Mouse (Mus musculus): ENCODE measurements around the gene Kcnh1. TPM values are rescaled to one million over a fixed set of nuclear protein-coding genes. Genes with fewer than 3 reads are reported as not detected.

The Kcnh1 gene
- polyA plus RNA-seq, 1 experiment from 2014 or later, result 0.56 TPM

- Histone ChIP-seq H3K9me3 (ENCODE audit: control insufficient read depth, low read length) (no peaks in the 10 kb centered on the region), H3K27ac (ENCODE audit: low read depth, low read length) (no peak overlapping the region), H3K4me2 (no peak overlapping the region), H3K4me3 (ENCODE audit: low read depth, low read length) (no peak overlapping the region), H3K27me3 (ENCODE audit: control insufficient read depth, insufficient read depth, low read length) (no peaks in the 10 kb centered on the region), H3K36me3 (ENCODE audit: control insufficient read depth, insufficient read depth, low read length) (no peaks in the 10 kb centered on the region), H3K4me1 (ENCODE audit: control insufficient read depth, insufficient read depth, low read length) (no peaks in the 10 kb centered on the region), H3K9ac (ENCODE audit: low read length) (no peak overlapping the region)
- ATAC-seq (ENCODE audit: low FRiP score) (no peak), DNase-seq (ENCODE audit: low spot score, missing footprints) (no peak)
- WGBS, result 80% methylated on average over 14 of the region's 14 CpGs
Measured at GRCm38 (mm10) chr1:192399667-192400490, 209.3 kb downstream of the Kcnh1 start.

DNA sequence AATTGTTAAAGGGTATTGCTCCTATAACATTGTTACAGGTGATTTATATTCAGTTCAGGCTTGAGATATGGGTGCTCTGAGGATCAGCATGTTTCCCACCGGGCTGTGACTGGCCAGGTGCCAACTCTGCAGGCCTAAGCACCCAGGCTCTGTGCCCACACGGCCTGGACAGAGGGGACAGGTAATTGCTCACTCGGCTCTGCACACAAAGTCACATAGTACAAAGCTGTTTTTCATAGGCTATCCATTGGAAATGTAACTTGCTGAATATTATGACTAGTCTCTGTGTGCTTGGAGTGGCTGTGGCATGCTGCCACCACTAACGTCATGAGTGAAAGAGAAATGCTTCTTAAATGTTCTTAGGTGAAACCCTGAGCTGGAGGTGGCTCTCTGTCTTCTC, 210.4 kb downstream of the Kcnh1 start:
- no peaks in the 10 kb centered on the region for H3K9me3 ChIP-seq (ENCODE audit: control insufficient read depth, low read length)
- 84% methylated on average over 4 of the region's 4 CpGs for WGBS
- H3K36me3 ChIP-seq (ENCODE audit: control insufficient read depth, insufficient read depth, low read length), result no peaks in the 10 kb centered on the region
- no peak for ATAC-seq (ENCODE audit: low FRiP score)
- no peaks in the 10 kb centered on the region for H3K4me1 ChIP-seq (ENCODE audit: control insufficient read depth, insufficient read depth, low read length)
- no peak overlapping the region for H3K27ac ChIP-seq (ENCODE audit: low read depth, low read length)
- DNase-seq (ENCODE audit: low spot score, missing footprints), result no peak
- H3K4me2 ChIP-seq, result no peak overlapping the region
- H3K4me3 ChIP-seq (ENCODE audit: low read depth, low read length), result no peak overlapping the region
- no peaks in the 10 kb centered on the region for H3K27me3 ChIP-seq (ENCODE audit: control insufficient read depth, insufficient read depth, low read length)
- H3K9ac ChIP-seq (ENCODE audit: low read length), result no peak overlapping the region

- no peak for DNase-seq (ENCODE audit: low spot score, missing footprints)
- no peak overlapping the region for H3K9ac ChIP-seq (ENCODE audit: low read length)
- H3K36me3 ChIP-seq (ENCODE audit: control insufficient read depth, insufficient read depth, low read length), result no peaks in the 10 kb centered on the region
- H3K4me3 ChIP-seq (ENCODE audit: low read depth, low read length), result no peak overlapping the region
- no peaks in the 10 kb centered on the region for H3K27me3 ChIP-seq (ENCODE audit: control insufficient read depth, insufficient read depth, low read length)
- no peaks in the 10 kb centered on the region for H3K4me1 ChIP-seq (ENCODE audit: control insufficient read depth, insufficient read depth, low read length)
- H3K4me2 ChIP-seq, result no peak overlapping the region
- H3K27ac ChIP-seq (ENCODE audit: low read depth, low read length), result no peak overlapping the region
- WGBS, result 93% methylated on average over 8 of the region's 8 CpGs
- ATAC-seq (ENCODE audit: low FRiP score), result no peak
- no peaks in the 10 kb centered on the region for H3K9me3 ChIP-seq (ENCODE audit: control insufficient read depth, low read length)
Measured at GRCm38 (mm10) chr1:192402911-192403704, 212.5 kb downstream of the Kcnh1 start.

DNA sequence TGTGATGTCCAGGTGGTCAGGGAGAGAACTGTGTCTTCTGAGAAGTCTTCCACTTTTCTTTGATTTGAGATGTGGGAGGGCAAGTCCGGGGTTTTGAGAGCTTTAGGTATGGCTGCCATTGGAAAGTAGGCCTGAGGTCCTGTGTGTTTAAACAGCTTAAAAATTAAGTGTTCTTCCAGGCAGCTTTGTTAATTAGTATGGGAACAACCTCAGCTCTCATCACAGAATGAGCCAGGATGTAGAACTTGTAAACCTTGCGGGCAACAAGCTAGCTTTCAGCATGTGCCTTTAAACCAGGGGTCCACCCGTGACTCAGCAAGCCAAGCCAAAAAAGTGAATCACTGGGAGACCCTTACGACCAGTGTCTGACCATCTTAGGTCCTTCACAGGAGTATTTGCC, 214.6 kb downstream of the Kcnh1 start:
- Histone ChIP-seq H3K27ac (ENCODE audit: low read depth, low read length) (no peak overlapping the region), H3K4me3 (ENCODE audit: low read depth, low read length) (no peak overlapping the region), H3K9ac (ENCODE audit: low read length) (no peak overlapping the region), H3K27me3 (ENCODE audit: control insufficient read depth, insufficient read depth, low read length) (no peaks in the 10 kb centered on the region), H3K9me3 (ENCODE audit: control insufficient read depth, low read length) (no peaks in the 10 kb centered on the region), H3K36me3 (ENCODE audit: control insufficient read depth, insufficient read depth, low read length) (no peaks in the 10 kb centered on the region), H3K4me2 (no peak overlapping the region), H3K4me1 (ENCODE audit: control insufficient read depth, insufficient read depth, low read length) (no peaks in the 10 kb centered on the region)
- no peak for ATAC-seq (ENCODE audit: low FRiP score)
- no peak for DNase-seq (ENCODE audit: low spot score, missing footprints)
- 87% methylated on average over 4 of the region's 4 CpGs for WGBS

DNA sequence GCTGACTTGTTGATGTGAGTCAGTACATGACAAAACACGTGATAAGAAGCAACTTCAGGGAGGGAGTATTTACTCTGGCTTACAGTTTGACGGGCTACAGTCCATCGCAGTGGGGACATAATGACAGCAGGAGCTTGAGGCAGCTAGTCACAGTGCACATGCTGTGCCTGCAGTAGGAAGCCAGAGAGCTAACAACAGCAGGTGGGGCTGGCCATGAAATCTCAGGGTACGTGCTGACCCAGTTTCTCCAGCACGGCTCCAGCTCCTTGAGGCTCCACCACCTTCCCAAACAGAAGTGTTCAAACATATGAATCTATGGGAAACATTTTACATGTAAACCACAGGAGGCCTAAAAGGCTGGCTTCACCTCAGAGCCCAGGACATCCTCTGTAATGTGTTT, 216.0 kb downstream of the Kcnh1 start:
- ATAC-seq (ENCODE audit: low FRiP score), result no peak
- H3K4me3 ChIP-seq (ENCODE audit: low read depth, low read length), result no peak overlapping the region
- H3K4me2 ChIP-seq, result no peak overlapping the region
- H3K9ac ChIP-seq (ENCODE audit: low read length), result no peak overlapping the region
- WGBS, result 79% methylated on average over 5 of the region's 5 CpGs
- no peaks in the 10 kb centered on the region for H3K36me3 ChIP-seq (ENCODE audit: control insufficient read depth, insufficient read depth, low read length)
- DNase-seq (ENCODE audit: low spot score, missing footprints), result no peak
- H3K9me3 ChIP-seq (ENCODE audit: control insufficient read depth, low read length), result no peaks in the 10 kb centered on the region
- H3K27me3 ChIP-seq (ENCODE audit: control insufficient read depth, insufficient read depth, low read length), result no peaks in the 10 kb centered on the region
- no peak overlapping the region for H3K27ac ChIP-seq (ENCODE audit: low read depth, low read length)
- H3K4me1 ChIP-seq (ENCODE audit: control insufficient read depth, insufficient read depth, low read length), result no peaks in the 10 kb centered on the region

DNA sequence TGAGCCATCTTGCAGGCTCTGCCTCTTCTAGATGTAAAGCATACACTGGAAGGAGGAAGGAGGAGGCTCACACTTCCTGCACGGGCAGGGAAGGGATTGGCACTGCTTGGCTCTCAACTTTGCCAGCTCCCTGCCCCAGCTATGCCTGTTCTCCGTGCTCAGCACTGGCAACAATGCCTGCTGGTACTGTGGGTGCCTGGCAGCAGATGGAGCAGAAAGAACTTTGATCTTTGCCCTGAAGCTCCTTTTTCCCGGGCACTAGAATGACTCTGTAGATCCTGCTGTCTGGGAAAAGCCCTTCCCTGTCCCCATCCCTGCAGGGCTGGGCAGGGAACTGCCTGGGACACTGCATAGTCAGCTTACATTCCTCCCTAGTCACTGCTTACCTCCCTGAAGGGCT, 225.2 kb downstream of the Kcnh1 start:
- no peak for DNase-seq (ENCODE audit: low spot score, missing footprints)

GRCm38 (mm10) chr1:192416241-192416821, 225.8 kb downstream of the Kcnh1 start:
- Histone ChIP-seq H3K27ac (ENCODE audit: low read depth, low read length) (no peak overlapping the region), H3K27me3 (ENCODE audit: control insufficient read depth, insufficient read depth, low read length) (no peaks in the 10 kb centered on the region), H3K4me3 (ENCODE audit: low read depth, low read length) (no peak overlapping the region), H3K9ac (ENCODE audit: low read length) (no peak overlapping the region), H3K9me3 (ENCODE audit: control insufficient read depth, low read length) (no peaks in the 10 kb centered on the region), H3K4me1 (ENCODE audit: control insufficient read depth, insufficient read depth, low read length) (no peaks in the 10 kb centered on the region), H3K36me3 (ENCODE audit: control insufficient read depth, insufficient read depth, low read length) (no peaks in the 10 kb centered on the region), H3K4me2 (no peak overlapping the region)
- DNase-seq (ENCODE audit: low spot score, missing footprints) (peak; percentile 19), ATAC-seq (ENCODE audit: low FRiP score) (no peak)
- 78% methylated on average over 9 of the region's 9 CpGs for WGBS

More for the DNA sequence above, 225.2 kb downstream of the Kcnh1 start:
- H3K4me3 ChIP-seq (ENCODE audit: low read depth, low read length), result no peak overlapping the region
- no peak overlapping the region for H3K9ac ChIP-seq (ENCODE audit: low read length)
- H3K9me3 ChIP-seq (ENCODE audit: control insufficient read depth, low read length), result no peaks in the 10 kb centered on the region
- H3K27ac ChIP-seq (ENCODE audit: low read depth, low read length), result no peak overlapping the region
- H3K36me3 ChIP-seq (ENCODE audit: control insufficient read depth, insufficient read depth, low read length), result no peaks in the 10 kb centered on the region
- no peaks in the 10 kb centered on the region for H3K4me1 ChIP-seq (ENCODE audit: control insufficient read depth, insufficient read depth, low read length)
- H3K4me2 ChIP-seq, result no peak overlapping the region
- ATAC-seq (ENCODE audit: low FRiP score), result no peak
- 68% methylated on average over 3 of the region's 3 CpGs for WGBS
- H3K27me3 ChIP-seq (ENCODE audit: control insufficient read depth, insufficient read depth, low read length), result no peaks in the 10 kb centered on the region

DNA sequence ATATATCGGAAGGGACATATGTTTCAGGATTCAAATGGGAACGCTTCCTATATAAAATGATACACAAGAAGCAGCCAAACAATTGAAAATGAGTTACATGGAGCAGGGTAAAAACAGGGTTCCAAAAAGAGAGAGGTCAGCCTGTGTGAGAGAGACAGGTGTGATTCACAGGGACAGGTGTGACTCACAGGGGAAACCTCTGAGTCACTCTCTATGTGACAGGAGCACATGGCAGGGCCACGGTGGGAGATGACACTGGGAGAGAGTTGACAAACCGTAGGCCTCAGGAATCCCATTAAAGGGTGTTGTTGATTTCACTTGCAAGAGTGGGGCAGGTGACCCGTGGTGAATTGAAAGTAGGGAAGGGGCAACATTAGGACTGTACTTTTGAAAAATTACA, 228.6 kb downstream of the Kcnh1 start:
- WGBS, result 83% methylated on average over 5 of the region's 5 CpGs
- Histone ChIP-seq H3K4me3 (ENCODE audit: low read depth, low read length) (no peak overlapping the region), H3K9me3 (ENCODE audit: control insufficient read depth, low read length) (no peaks in the 10 kb centered on the region), H3K36me3 (ENCODE audit: control insufficient read depth, insufficient read depth, low read length) (no peaks in the 10 kb centered on the region), H3K4me1 (ENCODE audit: control insufficient read depth, insufficient read depth, low read length) (no peaks in the 10 kb centered on the region), H3K27ac (ENCODE audit: low read depth, low read length) (no peak overlapping the region), H3K27me3 (ENCODE audit: control insufficient read depth, insufficient read depth, low read length) (no peaks in the 10 kb centered on the region), H3K4me2 (no peak overlapping the region), H3K9ac (ENCODE audit: low read length) (no peak overlapping the region)
- no peak for ATAC-seq (ENCODE audit: low FRiP score)
- no peak for DNase-seq (ENCODE audit: low spot score, missing footprints)

All from midbrain, embryonic 11.5 days (tissue).